Mouse (Mus musculus): Measurements from ENCODE around the gene Gm614. TPM values are rescaled to one million over a fixed set of nuclear protein-coding genes. Genes with fewer than 3 reads are reported as not detected.

The Gm614 gene
- total and polyA plus RNA-seq, 3 experiments: not detected

DNA sequence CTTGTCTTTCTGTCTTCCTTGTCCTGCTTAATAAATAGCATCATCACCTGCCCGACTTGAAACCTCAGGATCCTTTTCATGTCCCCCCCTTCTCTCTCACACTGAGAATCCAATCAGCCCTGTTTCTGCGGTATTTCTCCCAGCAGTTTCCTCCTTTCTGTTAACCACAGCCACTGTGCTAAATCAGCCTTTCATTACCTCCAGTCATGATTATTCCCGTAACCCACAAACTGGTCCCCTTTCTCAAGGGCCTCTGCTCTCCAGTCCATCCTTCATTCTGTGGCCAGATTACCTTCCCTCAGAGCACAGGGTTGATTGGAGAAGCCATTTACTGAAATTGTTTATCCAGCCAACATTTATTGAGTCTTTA is 4.9 kb upstream of the Gm614 start, which contains the start of gene Gm20489:
Gm20489 (minus strand) TSS at position 269 of the 370 bp plus-strand sequence.
- H3K9ac ChIP-seq (ENCODE audit: low read depth, low read length): peak within 1 kb of the TSS; percentile 60
- no peak for TF ChIP-seq POLR2A (IDR thresholded peaks at IDR 0.05; ENCODE audit: insufficient read depth, low read depth, low read length)
- no peak for TF ChIP-seq EP300 (IDR thresholded peaks at IDR 0.05; ENCODE audit: insufficient read depth, low read depth, low read length)
- TF ChIP-seq CTCF (IDR thresholded peaks at IDR 0.05): no peak
- no peaks in the 10 kb centered on the region for H3K4me1 ChIP-seq (ENCODE audit: control insufficient read depth, insufficient read depth, low read length)
- peak within 1 kb of the TSS; percentile 0; the same call in 1 of the 2 replicates for H3K4me3 ChIP-seq
- WGBS: 58% methylated on average over 3 of the region's 3 CpGs
- no peaks in the 10 kb centered on the region for H3K36me3 ChIP-seq (ENCODE audit: control insufficient read depth, insufficient read depth, low read length)
- H3K27ac ChIP-seq: peak within 1 kb of the TSS; percentile 66
- H3K79me2 ChIP-seq (replicated peaks; ENCODE audit: control insufficient read depth, insufficient read depth, low read length): no peaks in the 10 kb centered on the region
- no peaks in the 10 kb centered on the region for H3K27me3 ChIP-seq (ENCODE audit: control insufficient read depth, insufficient read depth, low read length)
- DNase-seq: no peak
- intact Hi-C loops (cut with DNase I): no loop called here

DNA sequence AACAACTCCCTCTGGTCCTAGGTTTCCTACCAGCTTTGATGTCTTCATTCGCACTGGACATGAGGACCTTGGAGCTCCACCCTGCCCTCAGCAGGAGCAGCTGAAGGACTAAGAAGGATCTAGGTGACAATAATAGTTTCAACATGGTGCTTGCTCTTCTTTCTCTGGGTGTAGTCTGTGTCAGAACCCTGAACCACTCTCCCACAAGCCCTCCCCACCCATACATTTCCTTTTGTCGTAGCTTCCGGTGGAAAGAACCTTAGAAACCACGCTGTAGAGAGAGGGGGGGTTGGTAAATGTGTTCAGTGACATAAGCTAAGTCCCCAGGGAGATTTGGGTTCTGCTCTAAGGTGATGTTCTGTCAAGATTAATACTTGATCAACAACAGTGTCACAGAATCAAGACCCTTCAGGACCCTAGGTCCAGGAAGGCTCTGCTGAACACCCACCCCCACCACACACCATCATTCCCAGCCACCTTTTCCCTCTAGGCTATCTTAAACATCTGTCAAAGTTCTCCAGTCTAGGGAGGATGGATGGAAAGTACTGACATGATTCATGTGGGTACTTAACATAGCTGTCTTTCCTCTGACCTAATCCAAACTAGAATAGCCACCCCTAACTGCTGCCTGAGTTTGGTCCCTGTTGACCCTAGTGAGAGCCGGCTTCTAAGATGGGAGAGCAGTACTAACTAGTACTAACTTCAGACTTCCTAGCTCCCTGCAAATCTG is 4.4 kb upstream of the Gm614 start, which contains the start of gene Il2rg:
Il2rg (minus strand) TSS at position 231 of the 730 bp plus-strand sequence.
- H3K27ac ChIP-seq: peak within 1 kb of the TSS; percentile 66

DNA sequence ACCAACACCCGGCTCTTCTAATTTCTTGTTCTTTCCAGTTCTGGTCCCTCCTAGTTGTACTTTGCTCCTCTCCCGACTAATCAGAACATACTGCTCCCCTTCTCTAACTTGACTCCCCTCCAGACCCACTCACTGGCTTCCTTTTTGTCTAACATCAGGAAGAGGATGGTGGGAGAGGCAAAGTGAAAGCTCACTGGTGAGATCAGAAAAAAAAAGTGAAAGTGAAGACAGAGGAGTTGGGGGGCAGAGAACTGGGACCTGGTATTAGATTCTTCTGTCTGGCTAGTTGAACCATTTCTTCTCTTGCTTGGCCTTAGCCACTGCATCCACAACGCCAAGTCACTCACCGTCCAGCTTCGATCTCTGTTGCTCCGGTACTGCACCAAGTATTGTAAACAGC is 2.8 kb upstream of the Gm614 start:
- TF ChIP-seq CTCF (IDR thresholded peaks at IDR 0.05) (no peak), EP300 (IDR thresholded peaks at IDR 0.05; ENCODE audit: insufficient read depth, low read depth, low read length) (no peak)
- 82% methylated on average over 6 of the region's 6 CpGs for WGBS
- Histone ChIP-seq H3K9ac (ENCODE audit: low read depth, low read length) (no peak overlapping the region), H3K27ac (no peak overlapping the region), H3K4me3 (no peak overlapping the region), H3K27me3 (ENCODE audit: control insufficient read depth, insufficient read depth, low read length) (no peaks in the 10 kb centered on the region), H3K79me2 (replicated peaks; ENCODE audit: control insufficient read depth, insufficient read depth, low read length) (no peaks in the 10 kb centered on the region), H3K4me1 (ENCODE audit: control insufficient read depth, insufficient read depth, low read length) (no peaks in the 10 kb centered on the region), H3K36me3 (ENCODE audit: control insufficient read depth, insufficient read depth, low read length) (no peaks in the 10 kb centered on the region)
- no peak for DNase-seq
- intact Hi-C loops (cut with DNase I): no loop called here

More for the DNA sequence above, 4.4 kb upstream of the Gm614 start, which contains the start of gene Il2rg:
- no peaks in the 10 kb centered on the region for H3K4me1 ChIP-seq (ENCODE audit: control insufficient read depth, insufficient read depth, low read length)
- WGBS: 42% methylated on average over 5 of the region's 5 CpGs
- H3K4me3 ChIP-seq: peak within 1 kb of the TSS; percentile 0; the same call in 1 of the 2 replicates
- H3K27me3 ChIP-seq (ENCODE audit: control insufficient read depth, insufficient read depth, low read length): no peaks in the 10 kb centered on the region
- no peaks in the 10 kb centered on the region for H3K36me3 ChIP-seq (ENCODE audit: control insufficient read depth, insufficient read depth, low read length)
- peak within 1 kb of the TSS; percentile 60 for H3K9ac ChIP-seq (ENCODE audit: low read depth, low read length)
- peak; percentile 39; the same call in 1 of the 2 replicates for TF ChIP-seq POLR2A (IDR thresholded peaks at IDR 0.05; ENCODE audit: insufficient read depth, low read depth, low read length)
- TF ChIP-seq CTCF (IDR thresholded peaks at IDR 0.05): no peak
- no peak for TF ChIP-seq EP300 (IDR thresholded peaks at IDR 0.05; ENCODE audit: insufficient read depth, low read depth, low read length)
- no peaks in the 10 kb centered on the region for H3K79me2 ChIP-seq (replicated peaks; ENCODE audit: control insufficient read depth, insufficient read depth, low read length)
- intact Hi-C loops (cut with DNase I): no loop called here
- DNase-seq: peak in 1 of 2 experiments; percentile 23

DNA sequence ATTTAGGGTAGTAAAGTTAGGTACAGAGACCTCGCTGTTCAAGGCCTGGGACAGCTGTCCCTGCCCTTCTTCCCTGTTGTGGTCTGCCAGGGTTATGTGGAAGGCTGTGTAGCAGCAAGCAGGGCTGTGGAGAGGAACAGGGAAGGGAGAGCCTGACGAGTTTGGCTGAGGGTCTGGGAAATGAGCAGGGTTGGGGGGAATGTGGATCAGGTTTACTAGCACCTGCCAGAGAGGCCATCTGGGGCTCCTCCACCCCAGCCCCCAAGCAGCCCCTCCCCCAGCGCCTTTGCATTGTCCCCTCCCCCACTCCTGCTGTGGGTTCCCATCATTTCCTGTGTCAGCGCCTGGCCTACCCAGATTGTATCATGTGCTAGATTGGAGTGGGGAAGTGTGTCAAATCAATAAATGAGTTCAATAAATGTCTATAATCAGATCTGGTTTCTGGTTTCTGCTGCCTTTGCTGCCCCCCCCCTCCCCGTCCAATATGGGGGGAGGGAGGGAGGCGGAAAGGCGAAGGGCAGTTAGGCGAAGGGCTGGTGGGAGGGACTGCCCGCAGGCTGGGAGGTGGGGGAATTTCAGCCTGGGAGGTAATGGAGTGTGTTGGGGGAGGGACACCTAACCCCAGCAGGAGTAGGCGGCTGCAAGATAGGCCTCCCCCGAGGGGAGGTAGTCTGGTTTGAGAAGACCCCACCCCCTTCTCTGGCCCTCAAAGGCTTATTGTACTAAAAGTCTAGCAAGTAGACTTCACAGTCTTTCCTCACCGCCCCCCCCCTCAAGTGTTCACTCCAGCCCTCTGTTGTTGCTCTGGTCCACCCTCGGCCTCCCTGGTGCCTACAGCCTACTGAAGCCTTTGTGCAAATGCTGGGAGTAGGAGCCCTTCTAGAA is 3.1 kb downstream of the Gm614 start:
- DNase-seq: no peak
- H3K9ac ChIP-seq (ENCODE audit: low read depth, low read length): no peak overlapping the region
- WGBS: 45% methylated on average over 12 of the region's 13 CpGs
- H3K4me3 ChIP-seq: no peak overlapping the region
- H3K79me2 ChIP-seq (replicated peaks; ENCODE audit: control insufficient read depth, insufficient read depth, low read length): no peaks in the 10 kb centered on the region
- no peaks in the 10 kb centered on the region for H3K27me3 ChIP-seq (ENCODE audit: control insufficient read depth, insufficient read depth, low read length)
- H3K4me1 ChIP-seq (ENCODE audit: control insufficient read depth, insufficient read depth, low read length): no peaks in the 10 kb centered on the region
- no peaks in the 10 kb centered on the region for H3K36me3 ChIP-seq (ENCODE audit: control insufficient read depth, insufficient read depth, low read length)
- TF ChIP-seq CTCF (IDR thresholded peaks at IDR 0.05) (no peak), EP300 (IDR thresholded peaks at IDR 0.05; ENCODE audit: insufficient read depth, low read depth, low read length) (no peak), POLR2A (IDR thresholded peaks at IDR 0.05; ENCODE audit: insufficient read depth, low read depth, low read length) (no peak)
- intact Hi-C loops (cut with DNase I): no loop called here
- H3K27ac ChIP-seq: no peak overlapping the region

DNA sequence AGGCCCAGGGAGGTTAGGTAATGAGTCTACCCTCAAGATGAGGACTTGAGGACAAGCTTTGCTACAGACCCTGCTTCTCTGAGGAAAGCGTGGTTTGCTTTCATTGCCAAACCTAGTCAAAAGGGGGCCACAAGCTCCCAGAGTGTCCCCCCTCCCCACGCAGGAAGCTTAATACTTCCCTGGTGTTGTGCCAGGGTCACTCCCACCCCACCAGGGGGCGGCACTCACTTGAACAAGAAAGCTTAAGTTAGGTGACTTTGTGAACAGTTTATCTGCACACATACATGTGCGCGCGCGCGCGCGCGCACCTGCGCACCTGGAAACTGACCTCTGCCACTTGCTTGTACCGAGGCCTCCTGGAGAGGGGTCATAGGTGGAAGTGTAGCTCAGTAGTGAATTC is 7.2 kb downstream of the Gm614 start:
- no peaks in the 10 kb centered on the region for H3K36me3 ChIP-seq (ENCODE audit: control insufficient read depth, insufficient read depth, low read length)
- peak; percentile 48 for TF ChIP-seq CTCF (IDR thresholded peaks at IDR 0.05)
- TF ChIP-seq EP300 (IDR thresholded peaks at IDR 0.05; ENCODE audit: insufficient read depth, low read depth, low read length): no peak
- TF ChIP-seq POLR2A (IDR thresholded peaks at IDR 0.05; ENCODE audit: insufficient read depth, low read depth, low read length): no peak
- peaks cover 2% of the 10 kb centered on the region for H3K4me1 ChIP-seq (ENCODE audit: control insufficient read depth, insufficient read depth, low read length)
- whole genome bisulfite sequencing: 77% methylated on average over 13 of the region's 13 CpGs
- H3K79me2 ChIP-seq (replicated peaks; ENCODE audit: control insufficient read depth, insufficient read depth, low read length): no peaks in the 10 kb centered on the region
- no peak overlapping the region for H3K27ac ChIP-seq
- H3K9ac ChIP-seq (ENCODE audit: low read depth, low read length): no peak overlapping the region
- intact Hi-C loops (cut with DNase I): no loop called here
- DNase-seq: no peak
- no peak overlapping the region for H3K4me3 ChIP-seq
- no peaks in the 10 kb centered on the region for H3K27me3 ChIP-seq (ENCODE audit: control insufficient read depth, insufficient read depth, low read length)

Measured in heart, adult 2 months (tissue).